In genomic region chr2:30912291-30912773, GRCm38 (mm10) we compare ENCODE assay signal across 9 mouse cellular contexts. TPM values are rescaled to one million over a fixed set of nuclear protein-coding genes. Genes with fewer than 3 reads are reported as not detected.
DNase-seq lines count a peak whose midpoint lies in the region; ATAC-seq lines count a peak whose summit lies in the region.
"Had no signal": no experiment of that assay in that cellular context is flagged by ENCODE, and none has a peak within 500 bp of the region (broad histone marks: within the 10 kb centered on the region; RNA-seq: fewer than 3 reads in every experiment).

No protein-coding gene starts in this region.

- peaks cover 13% of the 10 kb centered on the region for H3K4me1 ChIP-seq in embryonic facial prominence, embryonic 13.5 days
- H3K4me1 ChIP-seq in lung, embryonic 16.5 days (replicated peaks; ENCODE audit: control insufficient read depth, insufficient read depth, low read length) = peaks cover 13% of the 10 kb centered on the region
- peaks cover 3% of the 10 kb centered on the region; the same call in 1 of the 2 replicates for H3K4me1 ChIP-seq in neural tube, embryonic 15.5 days

- H3K9ac ChIP-seq in embryonic facial prominence, embryonic 13.5 days = no peak overlapping the region
- no peak overlapping the region; the same call in 1 of the 2 replicates for H3K9ac ChIP-seq in lung, embryonic 16.5 days (ENCODE audit: low read length)
- H3K9ac ChIP-seq in neural tube, embryonic 15.5 days (replicated peaks) = no peak overlapping the region
- H3K9ac ChIP-seq: liver, embryonic 14.5 days had no signal

- intact Hi-C loops in heart, postnatal 10 days (cut with DNase I) = no loop called here

- no peaks in the 10 kb centered on the region for H3K27me3 ChIP-seq in embryonic facial prominence, embryonic 13.5 days
- no peaks in the 10 kb centered on the region for H3K27me3 ChIP-seq in lung, embryonic 16.5 days (ENCODE audit: control insufficient read depth, insufficient read depth, low read depth, low read length)
- no peaks in the 10 kb centered on the region for H3K27me3 ChIP-seq in neural tube, embryonic 15.5 days (replicated peaks)

- H3K36me3 ChIP-seq in embryonic facial prominence, embryonic 13.5 days = no peaks in the 10 kb centered on the region
- no peaks in the 10 kb centered on the region for H3K36me3 ChIP-seq in lung, embryonic 16.5 days (ENCODE audit: control insufficient read depth, insufficient read depth, low read length)
- no peaks in the 10 kb centered on the region for H3K36me3 ChIP-seq in neural tube, embryonic 15.5 days

- no peak overlapping the region for H3K4me2 ChIP-seq in embryonic facial prominence, embryonic 13.5 days
- H3K4me2 ChIP-seq in lung, embryonic 16.5 days (ENCODE audit: low read depth, low read length) = no peak overlapping the region
- H3K4me2 ChIP-seq in neural tube, embryonic 15.5 days = no peak overlapping the region

- no peaks in the 10 kb centered on the region for H3K9me3 ChIP-seq in embryonic facial prominence, embryonic 13.5 days
- no peaks in the 10 kb centered on the region for H3K9me3 ChIP-seq in lung, embryonic 16.5 days (ENCODE audit: control insufficient read depth, low read length)
- no peaks in the 10 kb centered on the region for H3K9me3 ChIP-seq in neural tube, embryonic 15.5 days (replicated peaks)

- no peak overlapping the region for H3K4me3 ChIP-seq in embryonic facial prominence, embryonic 13.5 days
- no peak overlapping the region for H3K4me3 ChIP-seq in lung, embryonic 16.5 days (ENCODE audit: low read length)
- no peak overlapping the region for H3K4me3 ChIP-seq in neural tube, embryonic 15.5 days (replicated peaks)

- peak; percentile 96 for DNase-seq in adipocyte (ENCODE audit: low spot score)
- DNase-seq in heart, postnatal 10 days = peak; percentile 59 to 76
- no peak for DNase-seq in cerebellum, adult 8-10 months
- no peak for DNase-seq in right cerebral cortex, postnatal 14 days
- no peak for DNase-seq in embryo, embryonic 11 days

- ATAC-seq in embryonic facial prominence, embryonic 13.5 days (ENCODE audit: insufficient number of reproducible peaks, insufficient read depth, low FRiP score, low TSS enrichment, low read depth) = no peak
- peak; percentile 85 for ATAC-seq in lung, embryonic 16.5 days (ENCODE audit: low read depth)
- ATAC-seq in neural tube, embryonic 15.5 days (ENCODE audit: low FRiP score) = no peak

- H3K27ac ChIP-seq in embryonic facial prominence, embryonic 13.5 days = 0 out of 2 replicates have a peak overlapping the region, but pooled peaks have one; percentile 8
- H3K27ac ChIP-seq in lung, embryonic 16.5 days (ENCODE audit: low read length) = peak overlapping the region; percentile 84
- H3K27ac ChIP-seq in neural tube, embryonic 15.5 days (replicated peaks) = no peak overlapping the region
- H3K27ac ChIP-seq: liver, embryonic 14.5 days had no signal

- 33% methylated on average over 4 of the region's 4 CpGs for WGBS in embryonic facial prominence, embryonic 13.5 days
- WGBS in lung, embryonic 16.5 days = 16% methylated on average over 4 of the region's 4 CpGs
- 72% methylated on average over 4 of the region's 4 CpGs for WGBS in neural tube, embryonic 15.5 days

RNA-seq across cellular contexts. Expression of gene Ptges, which starts 17.3 kb away (rescaled TPM):
- 15.8 and 19.8 TPM in 2 replicates for polyA plus RNA-seq in embryonic facial prominence, embryonic 13.5 days (2015; fragmentation: Nextera tagmentation; extraction: Ambion mirVana)
- 1 to 10 TPM; 1.1 to 2.3 TPM for total RNA-seq in heart, postnatal 10 days (2021)
- polyA plus RNA-seq in lung, embryonic 16.5 days (2015; fragmentation: Nextera tagmentation; extraction: Ambion mirVana) = 27.9 and 30.3 TPM in 2 replicates
- polyA plus RNA-seq in neural tube, embryonic 15.5 days (2015; fragmentation: Nextera tagmentation; extraction: Ambion mirVana) = 3.6 and 4.0 TPM in 2 replicates

RNA-seq across cellular contexts. Expression of gene Tor1b, which starts 40.4 kb away (rescaled TPM):
- 37.2 and 37.6 TPM in 2 replicates for polyA plus RNA-seq in embryonic facial prominence, embryonic 13.5 days (2015; fragmentation: Nextera tagmentation; extraction: Ambion mirVana)
- total RNA-seq in heart, postnatal 10 days (2021) = 10 to 100 TPM; 29.3 to 34.0 TPM
- polyA plus RNA-seq in lung, embryonic 16.5 days (2015; fragmentation: Nextera tagmentation; extraction: Ambion mirVana) = 35.0 and 38.4 TPM in 2 replicates
- polyA plus RNA-seq in neural tube, embryonic 15.5 days (2015; fragmentation: Nextera tagmentation; extraction: Ambion mirVana) = 17.3 and 20.2 TPM in 2 replicates

RNA-seq across cellular contexts. Expression of gene Tor1a, which starts 55.4 kb away (rescaled TPM):
- 80.0 and 85.2 TPM in 2 replicates for polyA plus RNA-seq in embryonic facial prominence, embryonic 13.5 days (2015; fragmentation: Nextera tagmentation; extraction: Ambion mirVana)
- total RNA-seq in heart, postnatal 10 days (2021) = 10 to 100 TPM; 18.9 to 20.7 TPM
- 72.8 and 77.1 TPM in 2 replicates for polyA plus RNA-seq in lung, embryonic 16.5 days (2015; fragmentation: Nextera tagmentation; extraction: Ambion mirVana)
- 89.5 and 93.2 TPM in 2 replicates for polyA plus RNA-seq in neural tube, embryonic 15.5 days (2015; fragmentation: Nextera tagmentation; extraction: Ambion mirVana)

Comparison
In these comparisons a context has a peak if more than half of its experiments do, and no peak if none do; other contexts are left out.
1. DNase-seq: peak in adipocyte (single experiment) and heart, postnatal 10 days (2 of 2); none in cerebellum, adult 8-10 months (single experiment), right cerebral cortex, postnatal 14 days (single experiment) and embryo, embryonic 11 days (single experiment).